Mouse (Mus musculus) cerebellum, adult 2 months (tissue): ENCODE measurements around the gene Ccdc28b.

Experiments
- CTCF ChIP-seq: fragments of 200-500 bp; IDR thresholded peaks from 2 replicates; pipeline ENCODE4 v1.5.1; 2011; ENCODE audit warnings: low read depth, mild to moderate bottlenecking, control low read depth, low read length, moderate library complexity, borderline replicate concordance; ENCODE audit not compliant: insufficient read depth
- POLR2A ChIP-seq: fragments of 200-500 bp; IDR thresholded peaks from 2 replicates; pipeline ENCODE4 v1.6.1; 2011; ENCODE audit warnings: low read length, control low read depth, borderline replicate concordance; ENCODE audit not compliant: insufficient read depth

DNA sequence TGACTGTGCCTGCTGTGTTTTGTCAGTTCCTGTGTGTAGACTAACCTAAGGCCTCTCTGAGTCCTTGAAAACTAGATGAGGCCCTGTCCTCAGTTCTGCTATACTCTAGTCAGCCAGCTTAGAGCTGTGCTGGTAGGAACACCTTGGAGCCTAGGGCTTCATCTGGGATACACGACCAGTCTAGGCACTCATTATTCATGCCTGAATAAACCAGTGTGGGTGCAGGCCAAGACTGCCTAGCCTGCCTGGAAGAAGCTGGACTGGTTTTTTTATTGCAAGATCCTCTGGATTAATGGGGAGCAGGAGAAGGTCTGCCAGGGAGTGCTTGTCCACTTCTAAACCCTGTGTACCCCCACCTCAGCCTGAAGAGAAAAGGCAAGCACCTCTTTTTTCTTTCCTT, 36.8 kb downstream of the Ccdc28b start:
- TF ChIP-seq CTCF (no peak), POLR2A (no peak)
